Mouse (Mus musculus) WW6 (cell line): ENCODE results near the gene Arrdc3.
"Not testable (repeated sequence)": the region's sequence is repeated elsewhere in the genome, so short reads cannot be mapped to it uniquely, and the experiment has no call there.

ENCODE experiments used
- DNase-seq: peaks from one replicate; pipeline ENCODE4 v3.0.0-alpha.2; 2013; ENCODE audit warnings: low read depth, low spot score

Gene Arrdc3

GRCm38 (mm10) chr13:80883190-80883589 is at the start of gene Arrdc3:
Arrdc3 (plus strand) TSS chr13:80883384.
- peak; percentile 91 for DNase-seq

- no peak for DNase-seq
Observed at GRCm38 (mm10) chr13:80862215-80862614, 21.0 kb upstream of the Arrdc3 start.

GRCm38 (mm10) chr13:80864195-80864594 is 19.0 kb upstream of the Arrdc3 start:
- no peak for DNase-seq

DNA sequence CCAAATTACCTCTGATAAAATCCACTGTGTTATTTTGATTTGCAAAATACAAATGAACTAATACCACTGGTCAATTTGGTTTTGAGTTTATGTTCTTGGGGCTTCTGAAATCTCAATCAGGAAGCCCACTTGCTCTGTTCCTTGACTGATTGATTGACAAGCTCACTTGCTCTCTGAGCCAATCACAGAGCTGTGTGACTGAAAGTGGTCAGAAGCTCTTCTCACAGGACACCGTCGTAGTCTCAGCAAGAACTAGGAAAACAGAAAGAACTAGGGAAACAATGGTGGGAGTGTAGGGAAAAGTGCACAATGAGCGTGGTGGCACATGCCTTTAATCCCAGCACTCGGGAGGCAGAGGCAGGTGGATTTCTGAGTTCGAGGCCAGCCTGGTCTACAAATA is 8.1 kb upstream of the Arrdc3 start:
- no peak for DNase-seq

DNA sequence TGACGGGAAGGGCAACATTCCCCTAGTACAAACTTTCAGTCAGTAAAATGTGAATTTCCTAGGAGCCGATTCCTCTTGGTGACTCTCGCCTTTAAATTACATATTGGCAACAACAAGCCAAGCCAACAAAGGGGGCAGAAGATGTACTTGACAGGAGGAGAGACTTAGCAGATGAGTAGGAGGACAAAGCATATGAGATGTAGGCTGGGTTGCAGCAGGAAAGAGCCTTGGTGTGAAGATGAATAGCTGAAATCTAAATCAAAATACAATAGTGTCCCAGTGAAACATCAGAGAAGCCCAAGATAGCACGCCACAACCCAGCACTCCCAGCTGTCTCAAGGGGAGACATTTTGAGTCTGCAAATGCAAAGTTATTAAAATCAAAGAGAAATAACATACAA is 2.4 kb upstream of the Arrdc3 start:
- DNase-seq, result no peak

- DNase-seq, result peak; percentile 49
Observed at GRCm38 (mm10) chr13:80881722-80882500, 1.3 kb upstream of the Arrdc3 start.

- no peak for DNase-seq
Observed at GRCm38 (mm10) chr13:80882716-80883135, 458 bp upstream of the Arrdc3 start.

DNA sequence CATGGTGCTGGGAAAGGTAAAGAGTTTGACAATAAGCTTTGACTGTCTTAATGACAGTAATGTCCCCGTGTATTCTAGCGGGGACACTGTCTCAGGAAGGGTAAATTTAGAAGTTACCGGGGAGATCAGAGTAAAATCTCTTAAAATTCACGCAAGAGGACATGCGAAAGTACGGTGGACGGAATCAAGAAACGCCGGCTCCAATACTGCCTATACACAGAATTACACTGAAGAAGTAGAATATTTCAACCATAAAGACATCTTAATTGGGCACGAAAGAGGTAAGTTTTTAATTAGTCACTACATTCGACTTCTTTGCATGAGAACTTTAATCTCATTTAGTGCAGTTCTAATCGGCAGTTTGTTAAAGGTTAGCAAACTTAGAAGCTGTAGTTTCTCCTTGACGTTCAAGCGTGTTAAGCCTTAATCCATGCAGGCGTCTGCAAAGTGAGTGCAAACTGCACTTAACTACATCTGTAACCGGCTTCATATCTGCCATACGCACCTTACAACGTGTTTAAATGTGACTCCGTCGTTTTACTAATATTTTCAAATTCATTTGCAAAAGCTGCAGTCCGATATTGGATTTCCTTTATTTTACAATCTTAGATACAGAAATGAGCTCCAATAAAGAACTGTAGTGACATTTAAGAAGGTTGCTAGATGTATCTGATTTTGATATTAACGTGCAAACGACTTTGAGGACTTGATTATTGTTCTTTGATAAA is 629 bp downstream of the Arrdc3 start:
- no peak for DNase-seq

DNA sequence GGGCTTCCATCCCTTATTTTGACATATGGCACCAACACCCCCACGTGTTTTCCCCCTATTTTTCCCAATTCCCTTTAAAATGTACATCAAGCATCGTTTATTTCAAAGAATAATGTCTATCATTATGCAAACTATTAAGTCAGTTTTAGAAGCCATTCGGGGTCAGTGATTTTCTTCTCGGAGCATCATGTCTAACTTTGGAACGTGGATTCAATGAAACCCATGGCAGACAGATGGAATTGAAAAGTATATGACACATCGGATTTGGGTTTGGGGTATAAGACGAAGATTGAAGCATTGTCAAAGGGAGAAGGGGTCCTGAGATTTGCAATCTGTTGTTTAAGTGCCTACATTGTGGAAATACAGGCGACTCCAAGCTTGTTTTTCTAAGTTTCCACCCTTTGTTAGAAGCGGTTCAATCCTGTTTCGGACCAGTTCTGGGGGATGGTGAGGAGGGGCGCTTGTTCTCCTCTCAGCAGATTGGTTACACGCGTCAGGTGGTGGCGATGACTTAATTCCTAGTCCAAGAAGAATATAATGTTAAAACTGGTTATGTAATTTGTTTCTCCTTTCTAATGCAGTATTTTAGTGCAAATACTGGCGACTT is 1.3 kb downstream of the Arrdc3 start:
- no peak for DNase-seq

DNA sequence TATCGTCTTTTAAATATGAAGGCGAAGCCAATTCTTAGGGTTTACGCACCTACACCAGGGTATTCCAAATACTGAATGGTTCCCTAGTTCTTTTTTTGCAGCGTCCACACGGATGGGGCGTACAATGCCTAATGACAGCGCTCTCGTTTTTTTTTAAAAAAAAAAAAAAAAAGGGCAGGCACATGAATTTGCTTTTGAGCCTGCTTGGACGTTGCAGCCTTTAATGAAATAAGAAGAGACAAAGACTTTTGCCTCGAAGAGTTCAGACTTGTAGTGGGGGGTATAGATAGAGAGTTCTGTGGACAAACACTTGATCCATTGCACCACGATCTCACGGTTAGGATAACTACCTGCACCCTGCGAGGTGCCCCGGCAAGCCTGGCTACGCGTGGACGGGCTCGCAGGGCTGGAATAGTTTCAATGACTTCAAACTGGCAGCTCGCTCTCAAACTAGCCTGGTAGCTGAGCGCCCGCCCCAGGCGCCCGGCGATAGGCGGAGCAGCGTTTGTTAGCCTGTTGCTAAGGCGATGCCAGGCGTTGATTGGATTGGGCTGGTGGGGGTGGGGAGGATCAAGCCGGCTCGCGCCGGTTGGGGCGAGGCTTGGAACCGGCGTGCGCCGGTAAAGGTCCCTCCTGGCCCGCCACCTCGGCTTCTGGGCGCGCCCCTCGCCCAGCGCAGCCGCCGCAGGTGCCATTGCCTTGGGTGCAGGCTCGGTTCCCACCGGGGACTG is 2.1 kb downstream of the Arrdc3 start:
- peak; percentile 92 for DNase-seq

- peak; percentile 91 for DNase-seq
Observed at GRCm38 (mm10) chr13:80885834-80886663, 2.9 kb downstream of the Arrdc3 start.

DNA sequence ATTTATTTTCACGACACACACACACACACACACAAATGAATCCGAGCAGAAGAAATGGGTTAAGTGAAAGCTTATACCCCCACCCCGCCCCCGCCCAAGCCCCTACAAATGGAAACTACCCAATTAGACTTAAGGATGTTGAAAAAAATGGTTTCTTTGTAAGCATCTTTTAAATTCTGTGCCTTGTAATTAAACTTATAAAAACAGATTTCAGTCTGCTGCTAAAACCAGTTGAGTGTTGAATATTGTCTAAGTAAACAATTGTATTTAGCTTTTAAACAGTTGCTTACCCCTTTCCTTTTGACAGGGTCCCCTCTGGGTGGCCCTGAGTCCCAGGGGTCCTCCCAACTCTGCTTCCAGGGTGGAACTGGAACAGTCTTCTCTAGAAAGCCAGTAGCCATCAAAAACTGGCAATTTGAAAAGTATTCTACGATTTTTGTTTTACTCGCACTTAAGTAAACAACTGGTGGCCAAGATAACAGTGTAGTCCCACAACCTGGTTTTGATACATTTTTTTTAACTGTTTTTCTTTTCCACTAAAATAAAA is 3.6 kb downstream of the Arrdc3 start:
- DNase-seq, result no peak

DNA sequence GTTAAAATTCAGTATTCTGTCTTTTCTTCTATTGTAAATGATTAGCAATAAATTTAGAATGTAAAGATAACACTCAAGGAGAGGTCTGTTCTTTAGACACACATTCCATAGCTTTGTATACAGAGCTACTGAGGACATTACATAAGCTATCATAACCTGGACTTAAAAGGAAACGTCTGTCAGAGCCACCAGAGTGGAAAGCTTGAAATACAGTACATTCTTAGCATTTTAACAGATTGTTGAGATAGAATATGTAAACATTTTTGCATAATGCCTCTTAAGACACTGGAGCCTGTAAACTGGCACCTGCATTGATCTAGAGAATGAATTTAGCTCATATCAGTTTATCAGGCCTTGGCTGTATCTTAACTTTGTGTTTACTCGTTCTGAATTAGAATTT is 4.7 kb downstream of the Arrdc3 start:
- no peak for DNase-seq

DNA sequence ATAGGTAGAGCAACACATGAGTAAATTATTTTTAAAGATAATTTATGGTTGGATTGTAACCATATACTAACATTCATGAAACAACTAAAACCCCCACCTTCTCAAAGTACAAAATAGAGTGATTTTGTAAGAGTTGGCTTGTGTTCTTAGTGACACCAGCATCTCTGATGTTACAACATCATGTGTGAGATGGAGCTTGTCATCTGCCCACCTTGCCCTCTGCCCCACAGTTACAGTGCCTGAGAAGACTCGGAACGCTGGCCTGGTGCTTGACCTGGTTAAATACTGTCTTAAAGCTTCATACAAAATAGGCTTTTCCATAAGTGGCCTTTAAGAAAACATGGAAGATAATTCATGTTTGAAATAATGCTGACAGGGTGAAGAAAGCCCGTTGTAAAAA is 11.7 kb downstream of the Arrdc3 start:
- DNase-seq, result not testable (repeated sequence)

DNA sequence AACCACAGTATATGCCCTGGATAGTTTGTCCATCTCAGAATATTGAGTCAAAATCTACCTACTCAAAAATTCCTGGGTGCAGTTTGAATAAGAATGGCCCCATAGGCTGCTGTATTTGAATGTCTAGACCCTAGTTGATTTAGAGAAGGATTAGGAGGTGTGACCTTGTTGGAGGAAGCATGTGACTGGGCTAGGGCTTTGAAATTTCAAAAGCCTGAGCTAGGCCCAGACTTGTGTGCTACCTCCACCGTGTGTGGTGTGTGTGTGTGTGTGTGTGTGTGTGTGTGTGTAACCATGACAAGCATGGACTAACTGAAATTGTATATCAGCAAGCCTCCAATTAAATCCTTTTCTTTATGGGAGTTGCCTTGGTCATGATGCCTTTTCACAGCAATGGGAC is 14.2 kb downstream of the Arrdc3 start:
- no peak for DNase-seq

- no peak for DNase-seq
Observed at GRCm38 (mm10) chr13:80898095-80898494, 14.9 kb downstream of the Arrdc3 start.

GRCm38 (mm10) chr13:80899435-80900029 is 16.3 kb downstream of the Arrdc3 start:
- DNase-seq, result no peak

DNA sequence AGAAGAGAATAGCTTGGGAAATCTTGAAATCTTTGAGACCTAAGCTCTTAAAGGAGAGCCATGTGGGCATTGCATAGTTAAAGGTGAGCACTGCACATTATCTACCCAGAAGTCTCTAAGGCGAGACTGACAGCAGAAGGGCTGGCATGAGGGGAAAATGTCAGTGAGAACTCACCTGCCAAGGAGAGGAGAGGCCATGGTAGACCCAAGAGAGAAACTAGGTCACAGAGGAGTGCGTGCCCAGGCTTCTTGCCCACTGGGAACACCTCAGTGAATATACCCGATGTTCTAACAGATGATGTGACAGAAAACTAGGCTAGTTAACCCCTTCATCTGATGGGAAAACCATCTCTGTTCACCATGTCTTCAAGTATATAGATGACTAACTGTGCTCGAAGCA is 18.2 kb downstream of the Arrdc3 start:
- no peak for DNase-seq

- DNase-seq, result no peak
Observed at GRCm38 (mm10) chr13:80902796-80903195, 19.6 kb downstream of the Arrdc3 start.

GRCm38 (mm10) chr13:80913361-80913760 is 30.2 kb downstream of the Arrdc3 start:
- DNase-seq, result no peak
